Mouse (Mus musculus): ENCODE data around the gene Ltn1.

GRCm38 (mm10) chr16:87470579-87470978, 38.2 kb upstream of the Ltn1 start:
- no peak for TF ChIP-seq CTCF (IDR thresholded peaks at IDR 0.05; ENCODE audit: insufficient read depth, low read depth, low read length)
- TF ChIP-seq POLR2A (IDR thresholded peaks at IDR 0.05; ENCODE audit: insufficient read depth, low read depth, low read length): no peak

All from olfactory bulb, adult 2 months (tissue).